Mouse (Mus musculus) thymus, postnatal 25 days (tissue): ENCODE measurements around the gene Dad1.
"Not testable (repeated sequence)": the region's sequence is repeated elsewhere in the genome, so short reads cannot be mapped to it uniquely, and the experiment has no call there.

Source experiments
- DNase-seq: peaks from one replicate; pipeline ENCODE4 v3.0.0; 2022

Gene Dad1

DNA sequence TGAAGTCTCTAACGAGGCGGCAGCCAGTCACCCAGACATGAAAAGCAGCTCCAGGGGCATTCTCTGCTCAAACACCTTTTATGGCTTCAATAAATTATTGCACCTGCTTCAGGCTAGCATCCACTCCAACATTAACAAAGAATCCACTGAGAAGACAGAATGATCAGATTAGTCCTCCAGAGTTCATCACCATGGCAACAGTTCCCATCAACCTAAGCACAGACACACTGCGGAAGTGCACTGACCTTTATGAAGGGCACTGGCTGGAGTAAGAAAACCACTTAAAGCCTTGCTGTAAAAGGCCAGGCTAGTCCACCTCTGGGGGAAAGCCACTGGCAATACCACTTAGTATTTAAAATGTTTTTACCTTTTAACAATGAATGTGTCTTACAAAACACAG is 9.7 kb downstream of the Dad1 start:
- no peak for DNase-seq

GRCm38 (mm10) chr14:54240542-54240941 is 13.4 kb downstream of the Dad1 start:
- no peak for DNase-seq

DNA sequence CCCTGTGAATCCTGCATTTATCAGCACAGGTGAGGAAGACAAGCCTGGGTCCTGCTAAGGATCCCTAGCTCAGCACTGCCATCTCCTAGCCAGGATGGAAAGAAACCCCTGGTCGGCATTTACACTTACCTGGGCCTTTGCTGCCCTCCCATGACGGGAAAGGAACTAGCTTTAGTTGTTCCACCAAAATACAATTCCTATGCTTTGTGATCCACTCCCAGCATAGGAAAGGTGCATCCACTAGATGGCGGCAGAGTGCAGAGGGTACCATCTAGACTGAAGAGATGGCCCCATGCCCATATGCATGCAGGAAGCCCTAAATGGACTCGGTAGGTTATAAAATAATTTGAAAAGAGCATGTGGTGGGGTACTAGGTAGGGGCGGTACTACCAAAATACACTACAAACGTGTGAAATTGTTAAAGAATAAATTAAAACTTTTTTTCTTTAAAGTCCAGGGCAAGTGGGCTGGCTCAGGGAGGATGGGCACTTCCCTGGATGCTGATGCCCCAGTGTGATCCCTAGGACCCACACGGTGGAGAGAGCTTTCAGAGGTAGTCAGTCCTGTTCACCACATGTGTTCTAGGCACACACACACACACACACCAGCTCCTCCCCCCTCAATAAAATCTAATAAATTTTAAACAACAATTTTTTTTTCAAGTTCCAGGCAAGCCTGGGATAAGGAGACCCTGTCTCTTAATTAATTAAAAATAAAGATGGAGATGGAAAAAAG is 14.7 kb downstream of the Dad1 start:
- peak; percentile 97 for DNase-seq

DNA sequence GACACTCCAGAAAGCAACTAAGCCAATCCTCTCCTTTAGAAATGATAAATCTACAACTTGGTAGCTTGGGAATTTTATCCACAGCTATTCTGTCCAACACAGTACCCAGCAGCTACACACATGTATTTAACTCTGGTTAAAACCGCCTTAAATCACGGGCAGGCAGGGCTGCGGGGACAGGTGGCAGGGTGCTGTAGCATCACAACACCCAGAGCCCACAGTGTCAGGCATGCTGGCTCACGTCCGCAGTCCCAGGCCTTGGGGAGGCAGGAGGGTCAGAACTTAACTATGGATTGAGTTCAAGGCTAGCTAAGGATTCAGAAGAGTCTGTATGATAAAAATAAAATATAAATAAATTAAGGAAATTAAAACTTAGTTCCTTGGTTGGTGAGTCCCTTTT is 17.0 kb downstream of the Dad1 start:
- DNase-seq = peak; percentile 55

- no peak for DNase-seq
Measured at GRCm38 (mm10) chr14:54235825-54236540, 17.9 kb downstream of the Dad1 start.

DNA sequence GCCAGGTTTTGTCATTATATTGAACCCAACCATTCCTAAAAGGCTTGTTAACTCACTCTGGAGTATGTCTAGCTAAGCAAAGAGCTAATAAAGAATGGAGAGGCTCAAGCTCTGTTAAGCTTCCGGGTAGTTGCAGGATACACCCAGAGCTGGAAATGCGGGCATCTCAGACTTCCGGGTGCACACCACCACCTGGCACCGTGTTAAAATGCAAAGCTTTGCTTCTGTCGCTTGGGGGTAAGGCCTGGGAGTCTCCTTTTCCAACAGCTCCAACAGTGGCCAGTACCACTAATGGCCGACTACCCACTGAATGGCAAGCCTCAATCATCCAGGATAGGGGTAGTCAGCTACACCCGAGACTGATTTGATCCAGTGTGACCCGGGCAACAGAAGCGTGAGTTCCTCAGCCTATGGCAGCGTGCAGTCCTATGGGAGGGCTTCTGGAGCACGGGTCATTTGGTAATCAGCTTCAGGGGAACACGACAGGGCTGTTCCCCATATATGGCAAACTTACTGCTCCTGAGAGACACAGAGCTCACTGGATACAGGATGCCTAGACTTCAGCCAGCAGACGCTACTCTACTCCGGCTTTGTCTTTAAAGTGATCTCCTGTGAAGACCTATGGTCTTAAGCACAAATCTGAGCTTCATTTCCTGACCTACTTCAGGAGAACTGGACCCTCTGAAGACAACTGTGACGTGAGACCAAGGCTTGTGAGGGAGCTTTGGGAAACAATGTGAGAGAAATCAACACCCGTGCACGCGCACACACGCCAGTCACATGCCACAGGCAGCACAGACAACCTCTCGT is 19.5 kb downstream of the Dad1 start:
- DNase-seq = peak; percentile 33

DNA sequence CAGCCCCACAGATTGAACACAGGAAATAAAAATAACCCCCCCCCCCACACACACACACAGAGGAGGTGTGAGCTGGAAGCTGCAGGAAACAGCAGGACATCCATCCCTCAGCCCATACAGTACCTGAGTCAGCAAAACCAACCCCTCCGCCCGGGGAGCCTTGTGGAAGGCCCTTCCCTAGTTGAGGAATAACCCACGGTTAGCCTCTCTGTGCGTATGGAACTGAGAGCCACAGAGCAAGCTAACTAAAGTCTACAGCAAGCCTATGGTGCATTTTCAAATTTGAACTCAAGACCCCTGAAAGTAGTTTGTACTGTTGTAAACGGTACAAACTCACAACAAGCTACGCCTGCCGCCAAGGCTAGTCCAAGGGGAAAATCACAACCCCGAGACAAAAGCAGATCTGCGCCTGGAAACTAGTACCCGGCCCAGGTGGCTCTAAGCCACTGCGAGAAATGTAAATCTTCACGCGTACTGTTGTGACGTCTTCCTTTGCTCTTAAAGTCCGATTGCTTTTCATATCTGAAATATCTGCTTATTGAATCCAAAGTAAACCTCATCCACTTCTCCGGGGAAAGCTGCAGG is 20.3 kb downstream of the Dad1 start:
- no peak for DNase-seq

DNA sequence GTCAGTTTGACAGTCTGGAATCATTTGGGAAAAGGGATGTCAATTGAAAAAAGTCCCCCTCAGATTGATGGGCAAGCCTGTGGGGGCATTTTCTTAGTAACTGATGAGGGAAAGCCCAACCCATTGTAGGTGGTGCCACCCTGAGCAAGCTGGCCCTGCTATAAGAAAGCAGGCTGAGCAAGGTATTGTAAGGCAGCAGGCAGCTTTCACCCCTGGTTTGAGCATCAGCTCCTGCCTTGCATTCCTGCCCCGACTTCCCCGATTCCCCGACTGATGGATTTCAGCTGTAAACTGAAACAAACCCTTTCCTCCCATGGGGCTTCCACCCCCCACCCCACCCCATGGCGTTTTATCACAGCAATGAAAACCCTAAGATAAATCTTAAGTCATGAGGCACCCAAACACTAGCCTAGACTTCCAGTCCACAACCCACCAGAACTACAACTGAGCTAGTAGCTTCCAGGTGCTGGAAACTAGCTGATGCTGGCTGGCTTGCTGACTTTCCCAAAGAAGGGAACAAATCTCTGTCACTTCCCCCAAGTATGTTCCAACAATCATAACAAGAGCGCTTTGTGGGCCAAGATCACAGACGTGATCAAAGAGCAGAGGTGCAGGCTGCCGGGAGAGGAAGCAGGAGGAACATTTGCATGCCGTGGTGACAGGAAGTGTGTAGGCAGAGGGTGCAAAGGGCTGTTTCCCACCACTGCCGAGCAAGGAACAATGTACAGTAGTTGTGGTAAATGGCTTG is 20.9 kb downstream of the Dad1 start:
- DNase-seq = peak; percentile 87

DNA sequence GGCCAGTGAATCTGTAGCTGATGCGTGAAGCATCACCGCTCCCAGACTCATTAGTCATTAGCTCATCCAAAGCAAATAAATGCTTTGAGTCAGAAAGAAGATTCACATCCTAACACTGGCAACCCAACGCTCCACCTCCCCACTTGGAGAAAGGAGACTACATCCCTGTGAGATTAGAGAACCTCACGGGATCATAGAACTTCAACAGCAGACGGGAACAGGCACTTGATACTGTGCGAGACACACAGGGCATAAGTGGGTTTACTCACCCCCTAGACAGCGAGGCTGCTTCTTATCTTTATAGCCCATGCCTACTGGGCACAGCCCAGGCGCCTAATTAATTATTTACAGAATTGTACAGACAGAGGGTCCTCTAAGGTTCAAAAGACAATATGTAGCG is 21.8 kb downstream of the Dad1 start:
- DNase-seq = peak; percentile 33

- DNase-seq = peak; percentile 72
Measured at GRCm38 (mm10) chr14:54231176-54231956, 22.5 kb downstream of the Dad1 start.

DNA sequence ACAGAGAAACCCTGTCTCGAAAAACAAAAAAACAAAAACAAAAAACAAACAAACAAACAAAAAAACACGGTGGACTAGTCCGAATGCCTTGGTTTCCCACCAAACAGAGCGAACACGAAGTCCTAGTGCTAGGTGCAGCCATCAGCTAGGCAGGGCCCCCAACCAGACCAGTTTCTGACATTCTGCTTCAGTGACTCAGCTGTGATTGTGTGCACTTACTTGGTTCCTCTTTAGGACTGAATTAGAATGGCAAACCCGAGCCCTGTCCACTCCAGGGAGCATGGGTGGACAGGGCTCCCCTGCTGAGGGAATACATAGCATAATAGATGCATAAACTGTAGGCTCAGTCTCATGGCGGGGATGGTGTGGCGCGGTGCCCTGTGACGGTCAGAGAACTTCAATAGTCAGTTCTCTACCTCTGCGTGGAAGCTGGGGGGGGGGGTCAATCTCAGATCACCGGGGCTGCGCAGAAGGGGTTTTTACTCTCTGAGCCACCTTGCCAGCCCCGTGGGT is 23.2 kb downstream of the Dad1 start:
- peak; percentile 44 for DNase-seq

DNA sequence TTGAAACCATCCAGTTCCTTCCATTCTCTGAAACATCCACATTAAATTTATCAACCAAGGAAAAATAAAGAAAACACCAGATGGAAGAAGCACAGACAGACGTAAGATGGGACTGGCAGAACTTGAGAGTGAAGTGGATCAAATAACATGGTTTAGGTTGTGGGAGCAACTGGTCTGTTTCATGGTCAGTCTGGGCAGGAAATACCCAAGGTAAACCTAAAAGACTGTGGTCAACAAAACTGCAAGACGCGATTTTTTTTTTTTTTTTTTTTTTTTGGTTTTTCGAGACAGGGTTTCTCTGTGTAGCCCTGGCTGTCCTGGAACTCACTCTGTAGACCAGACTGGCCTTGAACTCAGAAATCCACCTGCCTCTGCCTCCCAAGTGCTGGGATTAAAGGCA is 24.1 kb downstream of the Dad1 start:
- DNase-seq = not testable (repeated sequence)

DNA sequence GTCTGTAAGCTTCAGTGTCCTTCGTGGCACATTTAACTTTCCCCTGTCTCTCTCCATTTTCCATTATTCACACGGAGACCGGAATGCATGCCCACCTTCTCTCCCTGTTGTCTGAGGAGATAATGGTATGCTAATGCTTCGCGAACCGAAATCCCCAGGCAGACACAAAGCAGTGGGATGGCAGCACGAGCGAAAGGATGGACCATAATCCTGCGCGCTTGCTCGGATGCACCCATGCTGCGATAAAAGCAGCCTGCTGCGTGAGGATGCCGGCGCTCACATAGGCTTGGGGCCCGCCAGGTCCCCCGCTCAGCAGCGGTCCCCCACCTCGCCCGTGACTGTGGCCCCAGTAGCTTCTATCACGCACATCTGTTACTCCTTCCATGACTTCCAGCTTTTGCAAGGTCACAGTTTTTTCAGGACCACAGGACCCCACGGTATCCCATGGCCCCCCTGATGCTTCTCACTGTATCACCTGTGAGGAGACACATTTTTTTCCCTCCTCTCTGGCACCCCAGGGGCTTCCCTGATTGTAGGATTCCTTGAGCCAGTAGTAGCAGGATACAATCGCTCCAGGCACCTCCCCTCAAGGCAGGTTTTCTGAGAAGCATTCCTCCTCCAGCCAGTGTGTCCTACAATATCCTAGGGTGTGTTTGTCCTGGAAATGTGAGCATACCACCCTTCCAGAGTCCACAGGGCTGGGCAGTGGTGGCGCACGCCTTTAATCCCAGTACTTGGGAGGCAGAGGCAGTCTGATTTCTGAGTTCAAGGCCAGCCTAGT is 24.8 kb downstream of the Dad1 start:
- DNase-seq = peak; percentile 67

- no peak for DNase-seq
Measured at GRCm38 (mm10) chr14:54228501-54228900, 25.4 kb downstream of the Dad1 start.

DNA sequence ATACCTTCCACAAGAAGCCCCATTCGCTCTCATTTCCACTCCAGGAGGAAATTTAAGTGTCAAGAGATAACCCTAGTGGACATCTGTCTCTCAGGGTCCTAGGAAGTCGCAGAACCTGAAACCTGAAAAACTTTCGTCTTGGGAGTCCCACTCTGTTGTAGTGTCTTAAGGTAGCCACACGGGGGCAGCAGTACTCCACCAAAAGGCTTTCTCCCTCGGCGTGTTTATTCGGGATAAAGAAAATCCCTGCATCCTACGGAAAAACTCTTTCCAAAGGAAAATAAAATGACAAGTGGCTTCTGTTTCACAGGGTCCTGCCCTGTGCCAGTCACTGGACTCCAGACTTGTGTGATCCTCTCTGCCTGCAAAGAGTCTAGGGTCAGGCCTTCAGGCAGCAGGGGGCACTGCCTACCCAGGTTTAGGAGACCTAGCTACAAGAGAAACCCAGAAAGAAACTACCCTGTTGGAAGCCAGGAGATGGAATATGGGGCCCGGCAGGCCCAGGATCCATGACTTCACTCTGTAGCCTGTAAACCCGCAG is 25.9 kb downstream of the Dad1 start:
- DNase-seq = peak; percentile 90

GRCm38 (mm10) chr14:54226911-54227811 is 26.7 kb downstream of the Dad1 start:
- peak; percentile 96 for DNase-seq

GRCm38 (mm10) chr14:54225725-54226124 is 28.2 kb downstream of the Dad1 start:
- DNase-seq = peak; percentile 67

DNA sequence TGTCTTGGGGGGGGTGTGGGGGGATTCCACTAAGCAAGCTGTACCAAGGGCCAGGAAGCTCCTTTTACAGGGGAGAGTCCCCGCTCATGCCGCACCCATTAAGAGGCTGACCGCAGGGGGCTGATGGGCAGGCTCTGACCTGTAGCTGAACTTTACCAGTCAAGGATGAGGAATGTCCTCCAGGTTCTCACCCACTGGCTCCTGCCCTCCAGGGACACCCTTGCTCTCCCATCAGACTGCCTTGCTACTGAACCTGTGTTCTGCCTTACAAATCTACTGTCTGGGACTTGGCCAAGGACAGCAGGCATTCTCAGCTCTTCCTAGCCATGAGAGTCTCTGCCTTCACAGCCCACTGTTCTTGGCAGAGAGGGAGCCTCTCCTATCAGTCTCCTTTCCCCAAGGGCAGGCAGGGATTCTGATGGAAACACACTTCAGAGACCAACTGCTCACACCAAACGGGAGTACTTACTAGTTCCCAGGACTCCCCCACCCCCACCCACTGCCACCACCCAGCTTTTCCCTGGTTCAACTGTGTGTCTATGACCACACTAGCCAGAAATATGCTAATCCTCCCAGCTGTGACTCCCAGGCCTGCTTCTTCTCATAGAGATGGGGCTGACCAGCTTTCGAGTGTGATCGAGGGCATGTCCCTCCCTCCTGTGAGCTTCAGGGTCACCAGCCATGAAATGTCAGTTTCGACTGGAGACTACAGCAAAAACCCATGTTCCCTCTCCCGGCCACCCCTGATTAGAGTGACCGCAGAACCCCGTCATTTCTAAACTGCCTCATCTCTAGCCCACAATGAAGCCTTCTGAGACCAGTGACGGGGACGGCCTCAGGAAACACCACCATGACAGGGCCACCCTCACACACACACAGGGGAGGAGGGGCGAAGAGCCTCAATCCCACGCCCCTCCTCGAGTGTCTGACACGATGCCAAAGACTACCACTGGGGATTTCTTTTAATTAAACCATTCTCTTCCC is 29.1 kb downstream of the Dad1 start:
- DNase-seq = peak; percentile 72
